Mouse (Mus musculus): ENCODE results near the gene Mrtfb.

Mrtfb gene

DNA sequence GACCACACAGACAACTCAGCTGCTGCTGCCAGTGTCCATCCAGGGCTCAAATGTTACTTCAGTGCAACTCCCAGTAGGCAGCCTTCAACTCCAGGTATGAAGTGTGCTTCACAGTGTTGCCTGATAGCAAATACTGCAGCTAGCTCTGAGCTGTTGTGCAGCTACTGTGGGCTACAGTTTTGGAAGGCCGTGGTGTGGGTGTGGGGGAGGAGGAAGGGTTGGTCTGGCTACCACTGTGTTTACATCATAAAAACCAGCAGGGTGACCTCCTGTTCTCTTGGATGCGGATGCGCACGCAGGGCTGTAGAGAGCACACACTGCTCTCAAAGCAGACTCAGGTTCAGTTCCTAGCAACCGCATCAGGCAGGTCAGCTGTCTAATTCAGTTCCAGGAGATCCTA lies 145.3 kb downstream of the Mrtfb start:
- DNase-seq (ENCODE audit: low spot score): no peak

DNA sequence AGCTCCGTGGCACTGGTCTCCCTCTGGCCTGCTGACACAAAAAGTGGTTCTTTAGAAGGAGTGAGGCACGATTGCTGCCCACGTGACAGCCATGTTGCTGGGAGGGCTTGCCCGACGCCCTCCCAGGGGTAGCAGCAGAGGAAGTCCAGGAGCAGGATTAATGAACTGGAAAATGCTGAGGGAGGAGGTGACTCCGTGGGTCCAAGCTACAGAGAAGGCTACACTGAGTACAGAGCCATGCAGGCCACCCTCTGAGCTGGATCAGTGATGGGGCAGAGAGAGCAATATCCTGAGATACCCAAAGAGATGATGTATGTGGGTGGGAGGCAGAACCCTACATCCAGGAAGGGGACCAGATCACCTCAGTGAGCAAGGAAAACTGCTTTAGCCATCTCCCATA lies 148.4 kb downstream of the Mrtfb start:
- no peak for DNase-seq (ENCODE audit: low spot score)

DNA sequence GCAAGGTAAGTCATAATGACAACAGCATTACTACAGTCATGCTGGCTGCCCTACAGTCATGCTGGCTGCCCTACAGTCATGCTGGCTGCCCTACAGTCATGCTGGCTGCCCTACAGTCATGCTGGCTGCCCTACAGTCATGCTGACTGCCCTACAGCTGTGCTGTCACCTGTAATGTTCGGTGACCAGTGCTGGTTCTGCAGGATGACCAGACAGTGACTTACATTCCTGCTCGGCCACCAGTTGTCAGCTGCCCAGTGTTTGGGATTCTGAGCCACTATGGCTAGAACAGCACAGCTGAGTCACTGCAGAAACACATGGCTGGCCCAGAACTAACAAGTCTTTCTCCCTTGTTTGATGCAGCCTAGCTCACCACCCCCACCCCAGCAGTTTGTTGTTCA lies 149.1 kb downstream of the Mrtfb start:
- DNase-seq (ENCODE audit: low spot score): no peak

DNA sequence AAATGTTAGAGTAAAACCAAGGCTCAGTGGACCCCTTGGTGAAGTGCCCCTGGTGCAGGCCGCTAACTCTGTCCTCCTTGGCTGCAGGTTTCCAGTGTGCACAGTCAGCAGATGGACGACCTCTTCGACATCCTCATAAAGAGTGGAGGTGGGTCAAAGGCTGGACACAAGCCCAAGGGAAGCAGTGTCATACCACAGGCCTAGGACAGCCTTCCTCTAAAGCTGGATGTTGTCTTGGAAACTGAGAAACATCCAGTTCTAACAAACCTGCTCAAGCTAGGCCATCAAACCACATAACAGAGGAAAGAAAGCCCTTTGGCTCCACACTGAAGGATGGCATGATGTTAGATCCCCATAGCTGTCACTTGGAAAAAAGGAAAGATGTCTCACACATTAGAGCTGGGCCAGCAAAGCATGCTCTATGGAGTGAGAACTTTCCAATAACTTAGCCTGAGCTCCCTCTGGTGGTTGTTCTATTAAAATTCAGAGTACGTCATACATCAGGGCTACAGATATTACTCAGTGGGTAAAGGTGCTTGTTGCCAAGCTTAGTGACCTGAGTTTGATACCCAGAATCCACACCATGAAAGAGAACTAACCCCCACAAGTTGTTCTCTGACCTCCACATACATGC lies 153.4 kb downstream of the Mrtfb start:
- no peak for DNase-seq (ENCODE audit: low spot score)

DNA sequence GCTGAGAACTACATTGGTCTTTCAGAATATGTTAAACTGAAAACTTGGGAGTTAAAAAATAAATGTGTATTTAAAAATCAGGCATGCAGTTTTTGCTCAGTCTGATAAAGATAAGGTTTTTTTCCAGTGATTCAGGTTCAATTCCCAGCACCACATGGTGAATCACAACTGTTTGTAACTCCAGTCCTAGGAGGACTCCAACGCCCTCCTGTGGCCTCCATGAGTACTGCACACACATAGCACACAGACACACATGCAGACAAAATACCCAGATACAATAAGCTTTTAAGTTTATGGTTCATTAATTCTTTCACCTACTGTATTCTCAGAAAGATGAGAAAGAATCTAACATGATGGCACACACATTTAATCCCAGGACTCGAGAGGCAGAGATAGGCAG lies 154.5 kb downstream of the Mrtfb start:
- DNase-seq (ENCODE audit: low spot score): no peak

DNA sequence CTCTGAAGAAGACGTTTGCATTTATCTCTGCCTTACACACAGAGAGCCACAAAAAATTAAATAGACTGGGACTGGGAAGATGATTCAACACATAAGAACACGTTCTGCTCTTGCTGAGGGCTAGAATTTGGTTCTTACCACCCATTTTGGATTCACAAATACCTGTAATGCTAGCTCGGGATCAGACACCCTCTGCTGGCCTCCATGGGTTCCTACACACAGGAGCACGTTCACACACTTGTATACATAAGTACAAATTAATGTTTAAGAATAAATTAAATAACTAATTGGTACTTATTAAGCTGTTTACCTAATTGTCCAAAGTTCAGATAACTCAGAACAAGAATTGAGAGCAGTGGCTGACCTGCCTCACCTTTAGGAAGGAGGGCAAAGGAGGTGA lies 155.2 kb downstream of the Mrtfb start:
- DNase-seq (ENCODE audit: low spot score): no peak

DNA sequence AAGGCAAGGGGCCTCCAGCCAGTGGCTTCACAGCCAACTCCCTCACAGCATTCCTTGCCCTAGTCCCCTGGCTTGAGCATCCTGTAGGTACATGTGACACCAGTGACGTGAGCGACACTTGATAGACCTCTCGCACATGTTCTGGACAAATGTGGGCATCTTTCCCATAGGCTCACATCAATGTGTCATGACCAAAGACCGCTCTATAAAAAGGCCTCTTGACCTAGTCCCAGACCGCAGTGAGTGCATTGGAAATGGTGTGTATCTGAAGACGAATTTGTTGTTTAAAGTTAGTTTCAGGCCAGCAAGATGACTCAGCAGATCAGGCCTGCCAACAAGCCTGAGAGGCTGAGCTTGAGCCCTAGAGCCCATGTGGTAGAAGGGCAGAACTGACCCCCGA lies 158.3 kb downstream of the Mrtfb start:
- DNase-seq (ENCODE audit: low spot score): no peak

DNA sequence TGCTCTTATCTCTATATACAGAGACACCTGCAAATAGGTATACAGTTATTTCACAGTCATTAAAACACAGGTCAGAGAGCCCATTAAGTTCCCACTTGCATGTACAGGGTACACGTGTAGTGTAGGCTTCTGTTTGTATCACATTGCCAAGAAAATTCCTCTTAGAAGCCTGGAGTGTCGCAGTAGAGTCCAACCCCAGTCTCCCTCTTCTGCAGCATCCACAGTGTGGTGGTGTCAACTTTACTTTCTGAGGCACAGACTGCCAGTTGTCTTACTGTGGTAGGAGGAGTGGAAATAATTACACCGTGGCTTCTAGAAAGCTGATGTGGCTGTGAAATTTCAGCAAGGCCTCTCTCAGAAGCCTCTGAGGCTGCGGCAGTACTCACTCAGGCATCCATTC lies 158.7 kb downstream of the Mrtfb start:
- no peak for DNase-seq (ENCODE audit: low spot score)

DNA sequence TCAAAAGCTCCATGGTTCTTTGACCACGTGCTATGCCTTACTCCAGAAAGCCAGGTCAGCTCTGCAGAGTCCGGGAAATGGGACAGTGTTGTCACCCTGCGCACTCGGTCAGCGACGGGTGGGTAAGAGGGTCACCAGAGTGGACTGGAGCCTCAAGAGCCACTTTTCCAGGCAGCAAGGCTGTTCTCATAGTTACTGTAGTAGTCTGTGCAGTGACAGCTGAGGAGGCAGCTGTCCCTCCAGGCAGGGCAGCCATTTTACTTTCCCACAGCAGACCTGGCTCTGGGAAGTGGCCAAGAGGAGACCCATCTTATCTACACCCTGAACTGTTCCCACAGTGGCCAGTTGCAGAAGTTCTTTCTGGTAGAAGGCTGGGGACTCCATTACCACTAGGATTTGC lies 159.2 kb downstream of the Mrtfb start:
- DNase-seq (ENCODE audit: low spot score): no peak

DNA sequence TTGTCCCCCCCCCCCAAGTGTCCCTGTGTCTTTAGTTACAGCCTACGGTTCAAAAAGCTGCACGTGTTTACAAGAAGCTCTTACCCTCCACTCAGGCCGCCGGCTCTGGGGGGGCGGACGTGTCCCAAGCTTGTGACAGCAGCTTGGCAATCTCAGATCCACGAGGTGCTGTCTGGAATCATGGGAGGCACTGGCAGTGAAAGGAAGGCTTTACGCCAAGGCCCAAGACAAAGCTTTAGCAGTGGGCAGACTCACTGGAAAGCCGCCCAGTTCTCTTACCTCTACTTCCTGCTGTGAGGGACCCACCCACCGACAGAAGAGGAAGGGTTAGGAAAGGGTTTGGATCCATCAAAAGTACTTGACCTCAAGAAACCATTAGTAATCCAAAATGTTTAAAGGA lies 160.2 kb downstream of the Mrtfb start:
- DNase-seq (ENCODE audit: low spot score): no peak

DNA sequence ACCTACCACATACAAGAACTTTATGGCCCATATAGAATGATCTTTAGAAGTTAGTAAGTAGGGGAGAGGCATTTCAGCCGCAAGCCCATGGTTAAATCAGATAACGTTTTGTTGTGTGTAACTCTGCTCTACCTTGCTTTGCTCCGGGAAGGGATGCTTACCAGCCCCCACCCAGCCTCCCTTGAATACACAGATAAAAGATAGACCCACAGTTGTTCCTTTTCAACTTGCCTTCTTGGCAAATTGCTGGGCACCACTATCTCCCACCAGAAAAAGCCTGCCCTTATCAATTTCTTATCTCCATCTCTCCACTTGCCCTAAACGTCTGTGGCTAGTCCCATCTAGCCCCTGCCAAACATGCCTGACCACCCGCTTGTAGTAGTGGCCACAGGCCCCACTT lies 161.6 kb downstream of the Mrtfb start:
- no peak for DNase-seq (ENCODE audit: low spot score)

DNA sequence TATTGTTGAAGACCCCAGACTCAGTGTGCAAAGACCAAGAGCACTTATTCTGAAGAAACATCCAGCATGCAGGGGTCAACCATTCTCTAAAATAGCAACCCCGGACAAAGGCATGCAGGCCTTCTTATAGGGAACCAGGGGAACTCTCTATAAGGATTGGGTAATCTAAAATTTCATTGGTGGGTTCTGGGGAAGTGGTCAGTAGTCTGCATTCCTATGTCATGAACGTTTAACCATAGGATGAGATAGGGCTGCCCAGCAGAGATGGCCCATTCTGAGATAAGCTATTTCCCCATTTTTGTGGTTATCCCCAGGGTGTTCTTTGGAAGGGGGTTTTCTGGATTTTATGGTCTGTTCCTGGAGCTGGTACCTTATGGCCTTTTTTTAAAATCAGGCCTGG lies 163.5 kb downstream of the Mrtfb start:
- no peak for DNase-seq (ENCODE audit: low spot score)

DNA sequence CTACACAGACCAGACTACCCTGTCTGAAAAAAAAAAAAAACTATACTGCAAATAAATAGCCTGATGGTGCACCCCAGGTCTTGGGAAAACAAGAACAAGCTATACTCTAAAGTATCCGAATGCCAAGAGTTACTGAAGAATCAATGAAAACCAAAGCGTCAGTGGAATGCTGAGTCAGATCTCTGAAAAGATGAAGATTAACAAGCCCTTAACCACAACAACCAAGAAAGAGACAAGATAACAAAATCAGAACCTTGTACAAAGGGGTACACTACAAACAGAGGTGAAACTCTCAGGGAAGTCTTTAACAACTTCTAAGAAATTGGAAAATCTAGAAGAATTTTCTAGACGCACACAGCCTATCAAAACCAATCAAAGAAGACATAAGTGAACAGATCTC lies 166.2 kb downstream of the Mrtfb start:
- DNase-seq (ENCODE audit: low spot score): no peak

DNA sequence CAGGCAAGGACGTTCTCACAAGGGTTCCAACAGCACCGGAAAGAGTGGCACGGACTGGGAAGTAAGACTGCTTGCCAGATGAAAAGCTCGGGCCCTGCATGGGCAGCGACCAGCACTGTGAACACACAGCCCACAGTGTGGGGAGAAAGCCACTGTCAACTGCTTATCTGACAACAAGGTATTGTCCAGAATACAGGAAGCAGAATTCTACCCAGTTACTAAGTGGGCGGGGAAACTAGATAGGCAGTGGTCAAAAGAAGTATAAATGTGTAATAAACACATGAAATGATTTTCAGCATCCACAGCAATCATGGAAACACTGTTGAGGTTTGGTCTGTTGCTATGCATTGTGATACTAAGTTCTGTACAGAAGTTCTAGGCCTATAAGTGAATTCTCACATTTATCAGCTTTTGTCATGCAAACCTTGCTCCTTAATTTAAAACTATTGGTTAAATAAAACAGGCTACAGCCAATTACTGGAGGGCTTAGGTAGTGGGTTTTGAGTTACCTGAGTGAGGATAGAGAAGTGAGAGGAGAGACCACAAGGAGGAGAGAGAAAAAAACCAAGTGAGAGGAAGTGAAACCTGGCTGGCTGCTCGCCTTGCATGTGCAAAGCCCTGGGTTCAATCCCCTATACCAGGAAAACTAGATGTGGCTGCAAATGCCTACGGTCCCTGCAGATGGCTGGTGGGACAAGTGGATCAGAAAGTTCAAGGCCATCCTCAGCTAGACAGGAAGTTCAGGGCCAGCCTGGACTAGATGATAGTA lies 167.5 kb downstream of the Mrtfb start:
- DNase-seq (ENCODE audit: low spot score): no peak

DNA sequence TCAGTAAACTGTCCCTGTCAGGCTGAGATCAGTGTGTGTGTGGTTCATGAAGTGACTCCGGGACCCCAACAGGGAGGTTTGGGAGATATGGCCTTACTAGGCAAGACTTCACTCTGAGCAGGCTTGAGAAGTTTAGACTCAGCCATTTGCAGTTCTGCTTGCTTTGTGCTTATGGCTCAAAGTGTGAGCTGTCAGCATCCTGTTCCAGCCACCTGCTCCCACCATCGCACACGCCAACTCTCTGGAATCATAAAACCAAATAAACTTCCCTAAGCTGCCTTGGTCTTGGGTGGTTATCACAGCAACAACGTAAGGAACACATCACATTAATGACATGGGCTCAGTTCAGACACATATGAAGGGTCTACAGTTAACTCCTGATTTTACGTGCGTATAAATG lies 169.5 kb downstream of the Mrtfb start:
- no peak for DNase-seq (ENCODE audit: low spot score)

DNA sequence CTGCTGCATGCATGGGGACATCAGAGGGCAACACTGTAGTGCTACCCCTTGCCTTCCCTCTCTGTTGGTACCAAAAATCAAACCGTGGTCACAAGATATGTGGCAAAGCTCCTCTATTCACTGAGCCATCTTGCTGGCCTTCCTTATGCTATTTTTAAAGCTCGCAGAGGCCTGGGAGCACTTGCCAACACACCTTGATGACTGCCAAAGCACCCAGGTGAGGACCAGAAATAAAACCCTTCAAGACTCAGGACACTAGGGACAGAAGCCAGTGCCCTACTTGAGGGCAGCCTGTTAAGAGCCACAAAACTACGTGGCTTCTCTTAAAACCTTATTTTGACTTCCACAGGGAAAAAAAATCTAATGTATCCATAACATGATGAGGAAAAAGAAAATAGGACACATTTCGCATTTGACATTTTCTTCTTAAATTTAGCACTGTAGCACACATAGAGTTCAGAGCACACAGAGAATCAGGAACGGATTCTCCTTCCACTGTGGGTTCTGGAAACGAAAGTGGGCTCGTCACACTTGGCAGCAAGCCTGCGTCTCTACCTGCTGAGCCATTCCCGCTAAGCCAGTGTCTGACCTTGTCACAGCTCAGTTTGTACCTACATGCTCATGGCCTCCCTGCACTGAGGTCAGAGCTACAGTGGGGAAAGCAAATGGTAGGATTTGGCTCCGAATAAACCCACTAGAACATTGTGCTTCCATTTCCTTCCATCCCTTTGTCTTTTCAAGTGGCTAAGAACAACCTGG lies 170.7 kb downstream of the Mrtfb start:
- no peak for DNase-seq (ENCODE audit: low spot score)

DNA sequence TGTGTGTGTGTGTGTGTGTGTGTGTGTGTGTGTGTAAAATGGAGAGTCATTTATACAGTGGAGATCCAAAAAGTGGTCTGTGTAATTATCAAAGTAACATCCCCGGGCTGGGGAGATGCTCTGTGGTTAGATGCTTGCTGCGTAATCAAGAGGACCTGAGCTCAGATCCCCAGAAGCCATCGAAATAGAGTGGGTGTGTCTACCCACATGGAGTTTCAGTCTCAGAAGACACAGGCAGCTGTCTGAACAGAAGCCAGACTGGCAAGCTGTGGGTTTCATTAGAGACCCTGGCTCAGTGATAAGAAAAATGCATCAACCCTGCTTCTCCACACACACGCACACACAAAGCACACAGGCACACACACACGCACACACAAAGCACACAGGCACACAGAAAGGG lies 171.8 kb downstream of the Mrtfb start:
- no peak for DNase-seq (ENCODE audit: low spot score)

DNA sequence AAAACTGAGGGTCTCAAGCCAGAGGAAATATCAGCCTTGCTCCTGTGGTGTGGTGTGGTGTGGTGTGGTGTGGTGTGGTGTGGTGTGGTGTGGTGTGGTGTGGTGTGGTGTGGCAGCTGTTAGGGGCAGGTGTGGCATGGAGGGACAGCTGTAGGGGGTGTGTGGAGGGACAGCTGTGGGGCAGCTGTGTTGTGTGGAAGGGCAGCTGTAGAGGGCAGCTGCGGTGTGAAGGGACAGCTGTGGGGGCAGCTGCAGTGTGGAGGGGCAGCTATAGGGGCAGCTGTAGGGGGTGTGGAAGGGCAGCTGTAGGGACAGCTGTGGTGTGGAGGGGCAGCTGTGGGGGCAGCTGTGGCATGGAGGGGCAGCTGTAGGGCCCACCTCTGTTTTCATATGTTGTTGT lies 172.5 kb downstream of the Mrtfb start:
- no peak for DNase-seq (ENCODE audit: low spot score)

DNA sequence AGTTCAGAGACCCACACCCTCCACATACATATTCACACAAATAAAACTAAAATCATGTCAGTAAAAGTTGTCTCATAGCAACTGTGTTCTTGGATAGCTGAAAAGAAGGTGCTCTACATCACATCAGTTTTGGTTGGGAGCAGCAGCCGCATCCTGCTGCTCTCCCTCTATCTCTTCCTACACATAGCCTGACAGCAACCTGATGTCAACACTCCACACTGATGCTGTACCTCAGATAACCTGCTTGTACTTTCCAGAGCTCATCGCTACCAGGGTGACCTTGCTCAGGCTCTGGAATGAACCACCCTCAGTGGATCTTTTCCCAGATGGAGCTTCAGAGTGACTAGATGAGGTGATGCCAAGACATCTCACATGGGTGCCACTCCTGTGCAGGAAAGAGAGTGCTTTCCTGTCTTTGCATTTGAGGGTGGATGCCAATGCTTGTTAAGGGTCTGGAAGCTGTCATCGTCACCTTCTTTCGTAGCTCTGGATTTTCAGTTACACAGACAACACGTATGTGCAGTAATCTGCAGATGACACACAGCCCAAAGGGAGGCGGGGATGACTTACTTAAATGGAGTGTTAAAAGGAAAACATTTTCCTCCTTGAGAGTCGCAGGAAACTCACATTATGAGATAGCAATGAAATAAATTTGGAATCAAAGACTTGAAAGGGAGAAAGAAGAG lies 173.8 kb downstream of the Mrtfb start:
- no peak for DNase-seq (ENCODE audit: low spot score)

DNA sequence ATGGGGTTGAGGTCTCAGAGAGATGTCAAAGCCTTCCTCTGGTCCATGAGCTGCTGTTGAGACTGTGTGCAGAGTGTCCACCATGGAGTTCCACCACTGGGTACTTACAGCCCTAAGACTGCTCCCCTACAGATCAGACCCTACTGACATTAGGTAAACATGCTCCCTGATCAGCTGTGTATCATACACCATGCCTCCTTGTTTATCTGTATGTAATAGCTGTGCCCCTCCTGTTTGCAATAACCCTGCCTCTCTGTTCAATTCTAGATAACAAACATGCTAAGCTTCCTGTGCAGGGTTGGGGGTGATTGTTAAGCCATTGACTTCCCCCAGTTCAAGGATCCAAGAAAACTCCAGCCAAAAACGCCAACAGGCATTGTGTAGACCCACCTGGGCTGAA lies 174.7 kb downstream of the Mrtfb start:
- DNase-seq (ENCODE audit: low spot score): no peak

DNA sequence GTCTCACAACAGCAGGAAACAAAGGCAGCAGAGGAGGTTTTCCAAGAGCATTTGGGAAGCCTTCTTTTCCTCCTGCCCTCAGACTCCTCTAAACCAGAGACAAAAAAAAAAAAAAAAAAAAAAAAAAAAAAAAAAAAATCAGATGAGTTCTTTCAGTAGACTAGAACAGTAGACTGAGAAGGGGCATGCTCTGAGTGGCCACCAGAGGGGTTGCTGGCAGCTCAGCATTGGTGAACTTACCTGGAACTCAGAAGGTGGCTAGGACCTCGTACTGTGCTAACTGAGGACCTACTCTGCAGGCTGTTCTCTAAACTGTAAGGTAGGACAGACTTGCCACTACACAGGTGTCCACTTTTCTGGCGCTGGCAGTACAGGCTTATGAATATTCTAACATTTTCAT lies 179.3 kb downstream of the Mrtfb start:
- no peak for DNase-seq (ENCODE audit: low spot score)

DNA sequence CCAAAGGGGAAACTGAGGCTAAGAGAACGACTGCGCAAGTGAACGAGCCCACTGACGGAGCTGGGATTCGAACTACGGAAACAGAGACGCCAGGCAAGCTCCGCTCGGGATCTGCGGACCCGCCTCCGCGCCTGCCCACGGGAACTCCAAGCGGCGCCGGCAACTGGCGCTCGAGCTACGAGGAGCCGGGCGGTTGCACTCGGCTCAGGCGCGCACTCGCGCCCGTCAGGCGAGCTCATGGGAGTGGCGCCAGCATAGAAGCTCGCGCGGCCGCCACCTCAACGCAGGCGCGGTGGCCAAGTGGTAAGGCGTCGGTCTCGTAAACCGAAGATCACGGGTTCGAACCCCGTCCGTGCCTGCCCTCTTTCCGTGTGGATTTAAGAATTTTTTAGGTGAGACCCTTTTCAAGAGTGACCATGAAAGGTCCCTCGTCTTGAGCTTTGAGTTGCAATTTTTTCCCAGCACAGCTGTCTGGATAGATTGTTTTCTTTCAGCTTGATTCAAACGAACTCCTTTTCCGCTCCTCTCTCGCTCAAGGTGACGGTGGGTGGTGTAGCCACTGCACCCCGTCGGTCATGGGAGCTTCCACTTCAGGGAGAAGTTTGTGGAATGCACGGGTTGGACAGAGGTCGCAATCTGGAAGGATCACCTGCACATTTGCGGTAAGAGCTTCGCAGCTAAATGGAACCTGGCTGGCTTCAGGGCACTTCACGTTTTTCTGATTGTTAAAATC lies 180.9 kb downstream of the Mrtfb start:
- DNase-seq (ENCODE audit: low spot score): peak; percentile 94

All from testis, postnatal 14 days (tissue).